18 mouse cellular contexts compared by ENCODE assay signal in the genomic region with DNA sequence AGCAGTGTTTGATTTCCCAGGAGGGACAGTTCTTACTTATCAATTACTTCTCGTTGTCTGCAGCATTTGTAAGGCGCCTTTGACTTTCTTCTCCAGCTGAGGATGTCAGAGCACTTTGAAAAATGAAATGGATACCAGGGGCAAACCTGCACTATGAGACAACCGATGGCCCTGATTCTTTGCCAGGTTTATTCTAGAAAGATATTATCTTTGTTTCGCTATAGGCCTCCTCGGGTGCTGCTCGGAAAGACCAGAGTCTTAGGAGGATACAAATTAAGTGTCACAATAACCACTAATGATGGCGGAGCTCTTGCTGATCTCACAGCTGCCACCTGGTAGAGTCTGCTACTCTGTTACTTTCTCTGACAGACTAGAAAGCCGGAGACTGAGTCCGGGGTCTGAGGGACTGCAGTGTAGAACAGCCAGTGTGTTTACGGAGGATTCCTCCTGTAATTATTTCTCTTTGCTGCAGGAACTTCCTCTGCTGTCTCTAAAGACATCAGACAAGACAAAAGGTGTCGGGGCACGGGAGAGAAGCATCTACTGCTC.
DNase-seq lines count a peak whose midpoint lies in the region; ATAC-seq and TF ChIP-seq lines count a peak whose summit lies in the region.
"Had no signal": no experiment of that assay in that cellular context is flagged by ENCODE, and none has a peak within 500 bp of the region (broad histone marks: within the 10 kb centered on the region; RNA-seq: fewer than 3 reads in every experiment).

No protein-coding gene starts in this region.

- no peaks in the 10 kb centered on the region; the same call in 1 of the 2 replicates for H3K4me1 ChIP-seq in intestine, embryonic 14.5 days (replicated peaks; ENCODE audit: control insufficient read depth, insufficient read depth, low read length)
- H3K4me1 ChIP-seq in intestine, postnatal 0 days (replicated peaks; ENCODE audit: control insufficient read depth, insufficient read depth, low read length): no peaks in the 10 kb centered on the region
- H3K4me1 ChIP-seq in forebrain, postnatal 0 days (ENCODE audit: insufficient read depth): peaks cover 18% of the 10 kb centered on the region
- peaks cover 17% of the 10 kb centered on the region for H3K4me1 ChIP-seq in hindbrain, postnatal 0 days (ENCODE audit: insufficient read depth, low read length)
- H3K4me1 ChIP-seq in midbrain, postnatal 0 days (ENCODE audit: insufficient read depth, low read length): peaks cover 12% of the 10 kb centered on the region; the same call in 1 of the 2 replicates

- 29% methylated on average over 12 of the region's 12 CpGs for WGBS in intestine, embryonic 14.5 days
- 45% methylated on average over 12 of the region's 12 CpGs for WGBS in intestine, postnatal 0 days
- WGBS in forebrain, postnatal 0 days: 21% methylated on average over 12 of the region's 12 CpGs
- WGBS in hindbrain, postnatal 0 days: 24% methylated on average over 12 of the region's 12 CpGs
- 23% methylated on average over 12 of the region's 12 CpGs for WGBS in midbrain, postnatal 0 days

- H3K27me3 ChIP-seq in intestine, embryonic 14.5 days (replicated peaks; ENCODE audit: control insufficient read depth, insufficient read depth, low read length): no peaks in the 10 kb centered on the region
- H3K27me3 ChIP-seq in intestine, postnatal 0 days (replicated peaks; ENCODE audit: control insufficient read depth, insufficient read depth, low read length): no peaks in the 10 kb centered on the region
- H3K27me3 ChIP-seq in forebrain, postnatal 0 days (ENCODE audit: insufficient read depth, low read length): no peaks in the 10 kb centered on the region
- H3K27me3 ChIP-seq in hindbrain, postnatal 0 days (ENCODE audit: insufficient read depth, low read length): no peaks in the 10 kb centered on the region
- no peaks in the 10 kb centered on the region for H3K27me3 ChIP-seq in midbrain, postnatal 0 days (ENCODE audit: insufficient read depth, low read length)
- H3K27me3 ChIP-seq: embryonic facial prominence, embryonic 12.5 days; heart, embryonic 15.5 days had no signal

- no peak overlapping the region for H3K4me2 ChIP-seq in intestine, embryonic 14.5 days (ENCODE audit: low read length)
- H3K4me2 ChIP-seq in intestine, postnatal 0 days (replicated peaks; ENCODE audit: low read depth): no peak overlapping the region
- 0 out of 2 replicates have a peak overlapping the region, but pooled peaks have one; percentile 5 for H3K4me2 ChIP-seq in forebrain, postnatal 0 days (ENCODE audit: low read depth)
- H3K4me2 ChIP-seq in hindbrain, postnatal 0 days (ENCODE audit: low read depth, low read length): peak overlapping the region; percentile 21; the same call in 1 of the 2 replicates
- H3K4me2 ChIP-seq in midbrain, postnatal 0 days (ENCODE audit: low read depth, low read length, poor library complexity, severe bottlenecking): no peak overlapping the region
- H3K4me2 ChIP-seq: embryonic facial prominence, embryonic 12.5 days; heart, embryonic 15.5 days; liver, embryonic 11.5 days had no signal

- H3K9me3 ChIP-seq in intestine, embryonic 14.5 days (ENCODE audit: control insufficient read depth, low read length): no peaks in the 10 kb centered on the region
- no peaks in the 10 kb centered on the region for H3K9me3 ChIP-seq in intestine, postnatal 0 days (ENCODE audit: control insufficient read depth)
- H3K9me3 ChIP-seq in forebrain, postnatal 0 days (ENCODE audit: low read length): no peaks in the 10 kb centered on the region
- no peaks in the 10 kb centered on the region for H3K9me3 ChIP-seq in hindbrain, postnatal 0 days (ENCODE audit: low read length)
- H3K9me3 ChIP-seq in midbrain, postnatal 0 days (ENCODE audit: low read length): no peaks in the 10 kb centered on the region
- H3K9me3 ChIP-seq: embryonic facial prominence, embryonic 12.5 days; heart, embryonic 15.5 days; limb, embryonic 10.5 days had no signal

- peak; percentile 46 for DNase-seq in intestine, embryonic 14.5 days (ENCODE audit: low spot score)
- DNase-seq in forebrain, postnatal 0 days: peak; percentile 38
- DNase-seq in hindbrain, postnatal 0 days (ENCODE audit: low spot score): peak; percentile 29
- no peak for DNase-seq in midbrain, postnatal 0 days (ENCODE audit: low spot score)
- DNase-seq in kidney, adult 11 months: no peak
- DNase-seq: adrenal gland, postnatal 14 days; cerebellum, adult 2 months; kidney, adult 9 months; lung, adult 2 months; lung, postnatal 36 days; thymus, adult 2 months had no signal

- H3K9ac ChIP-seq in intestine, embryonic 14.5 days (ENCODE audit: low read length): no peak overlapping the region
- H3K9ac ChIP-seq in intestine, postnatal 0 days (ENCODE audit: low read depth, low read length): no peak overlapping the region
- H3K9ac ChIP-seq in forebrain, postnatal 0 days: no peak overlapping the region; the same call in 1 of the 2 replicates
- H3K9ac ChIP-seq in hindbrain, postnatal 0 days (replicated peaks; ENCODE audit: low read length): no peak overlapping the region; the same call in 1 of the 2 replicates
- H3K9ac ChIP-seq in midbrain, postnatal 0 days (replicated peaks; ENCODE audit: low read length, poor library complexity, severe bottlenecking): no peak overlapping the region; the same call in 1 of the 2 replicates
- H3K9ac ChIP-seq: embryonic facial prominence, embryonic 12.5 days; heart, embryonic 15.5 days had no signal

- no peak for TF ChIP-seq CTCF in intestine, postnatal 0 days (IDR thresholded peaks at IDR 0.05; ENCODE audit: low read depth)
- no peak for TF ChIP-seq CTCF in forebrain, postnatal 0 days (IDR thresholded peaks at IDR 0.05; ENCODE audit: low read depth)
- TF ChIP-seq CTCF in hindbrain, postnatal 0 days (IDR thresholded peaks at IDR 0.05; ENCODE audit: low read depth): no peak
- TF ChIP-seq CTCF in midbrain, postnatal 0 days (IDR thresholded peaks at IDR 0.05): no peak

- no peak overlapping the region for H3K4me3 ChIP-seq in intestine, embryonic 14.5 days (ENCODE audit: low read depth, low read length)
- H3K4me3 ChIP-seq in intestine, postnatal 0 days (ENCODE audit: low read depth, low read length): no peak overlapping the region
- no peak overlapping the region for H3K4me3 ChIP-seq in forebrain, postnatal 0 days (ENCODE audit: low read depth, low read length)
- no peak overlapping the region for H3K4me3 ChIP-seq in hindbrain, postnatal 0 days (ENCODE audit: low read length)
- no peak overlapping the region for H3K4me3 ChIP-seq in midbrain, postnatal 0 days (ENCODE audit: low read depth, low read length)
- H3K4me3 ChIP-seq: embryonic facial prominence, embryonic 12.5 days; heart, embryonic 15.5 days; limb, embryonic 10.5 days had no signal

- ATAC-seq in intestine, embryonic 14.5 days (replicated peaks; ENCODE audit: low FRiP score, low TSS enrichment, low read depth): no peak
- ATAC-seq in intestine, postnatal 0 days: no peak
- ATAC-seq in forebrain, postnatal 0 days: no peak
- no peak for ATAC-seq in hindbrain, postnatal 0 days
- ATAC-seq in midbrain, postnatal 0 days (ENCODE audit: low FRiP score): no peak
- no peak for ATAC-seq in granulocyte monocyte progenitor cell, adult 5-6 weeks (replicated peaks; ENCODE audit: poor library complexity, severe bottlenecking)
- no peak for ATAC-seq in frontal cortex, adult (ENCODE audit: low TSS enrichment)

- H3K36me3 ChIP-seq in intestine, embryonic 14.5 days (ENCODE audit: control insufficient read depth, insufficient read depth, low read length): no peaks in the 10 kb centered on the region
- no peaks in the 10 kb centered on the region for H3K36me3 ChIP-seq in intestine, postnatal 0 days (ENCODE audit: control insufficient read depth, insufficient read depth)
- H3K36me3 ChIP-seq in forebrain, postnatal 0 days (ENCODE audit: insufficient read depth): no peaks in the 10 kb centered on the region
- H3K36me3 ChIP-seq in hindbrain, postnatal 0 days (ENCODE audit: insufficient read depth, low read length): no peaks in the 10 kb centered on the region
- H3K36me3 ChIP-seq in midbrain, postnatal 0 days (ENCODE audit: insufficient read depth, low read length): no peaks in the 10 kb centered on the region
- H3K36me3 ChIP-seq: embryonic facial prominence, embryonic 12.5 days; heart, embryonic 15.5 days; limb, embryonic 10.5 days had no signal

- H3K27ac ChIP-seq in intestine, embryonic 14.5 days (ENCODE audit: low read depth): no peak overlapping the region
- no peak overlapping the region for H3K27ac ChIP-seq in intestine, postnatal 0 days (ENCODE audit: low read depth, low read length)
- peak overlapping the region; percentile 45; the same call in 1 of the 2 replicates for H3K27ac ChIP-seq in forebrain, postnatal 0 days (ENCODE audit: low read depth, low read length)
- 0 out of 2 replicates have a peak overlapping the region, but pooled peaks have one; percentile 20 for H3K27ac ChIP-seq in hindbrain, postnatal 0 days
- peak overlapping the region; percentile 43; the same call in 1 of the 2 replicates for H3K27ac ChIP-seq in midbrain, postnatal 0 days (ENCODE audit: low read depth, low read length)
- H3K27ac ChIP-seq: embryonic facial prominence, embryonic 12.5 days; heart, embryonic 15.5 days; limb, embryonic 10.5 days had no signal

Comparison
In these comparisons a context has a peak if more than half of its experiments do, and no peak if none do; other contexts are left out.
1. DNase-seq: peak in intestine, embryonic 14.5 days (single experiment), forebrain, postnatal 0 days (single experiment) and hindbrain, postnatal 0 days (single experiment); none in midbrain, postnatal 0 days (single experiment) and kidney, adult 11 months (single experiment).
2. H3K27ac ChIP-seq: peak in forebrain, postnatal 0 days (single experiment), hindbrain, postnatal 0 days (single experiment) and midbrain, postnatal 0 days (single experiment); none in intestine, embryonic 14.5 days (single experiment) and intestine, postnatal 0 days (single experiment).
3. H3K4me2 ChIP-seq: peak in forebrain, postnatal 0 days (single experiment) and hindbrain, postnatal 0 days (single experiment); none in intestine, embryonic 14.5 days (single experiment), intestine, postnatal 0 days (single experiment) and midbrain, postnatal 0 days (single experiment).